8 mouse cellular contexts compared by ENCODE assay signal in genomic region chr10:118804574-118804973, GRCm38 (mm10).
DNase-seq lines count a peak whose midpoint lies in the region; ATAC-seq and TF ChIP-seq lines count a peak whose summit lies in the region.
"Had no signal": no experiment of that assay in that cellular context is flagged by ENCODE, and none has a peak within 500 bp of the region (broad histone marks: within the 10 kb centered on the region; RNA-seq: fewer than 3 reads in every experiment).

No protein-coding gene starts in this region.

- H3K9ac ChIP-seq in heart, embryonic 16.5 days (ENCODE audit: low read length): peak overlapping the region; percentile 47
- no peak overlapping the region for H3K9ac ChIP-seq in liver, adult 2 months (ENCODE audit: low read depth, low read length)
- H3K9ac ChIP-seq in forebrain, embryonic 15.5 days (replicated peaks): no peak overlapping the region
- H3K9ac ChIP-seq: limb, embryonic 15.5 days had no signal

- peak overlapping the region; percentile 30; the same call in 1 of the 2 replicates for H3K4me2 ChIP-seq in heart, embryonic 16.5 days (ENCODE audit: low read depth, low read length)
- no peak overlapping the region for H3K4me2 ChIP-seq in forebrain, embryonic 15.5 days (replicated peaks)
- H3K4me2 ChIP-seq: limb, embryonic 15.5 days had no signal

- TF ChIP-seq CTCF in liver, adult 2 months (IDR thresholded peaks at IDR 0.05; ENCODE audit: low read depth, low read length): no peak

- H3K9me3 ChIP-seq in heart, embryonic 16.5 days (replicated peaks; ENCODE audit: control insufficient read depth, low read length): no peaks in the 10 kb centered on the region
- H3K9me3 ChIP-seq in forebrain, embryonic 15.5 days: no peaks in the 10 kb centered on the region
- H3K9me3 ChIP-seq: limb, embryonic 15.5 days had no signal

- 27% methylated on average over 5 of the region's 5 CpGs for WGBS in heart, embryonic 16.5 days
- WGBS in liver, adult 2 months: 21% methylated on average over 5 of the region's 5 CpGs
- 65% methylated on average over 5 of the region's 5 CpGs for WGBS in forebrain, embryonic 15.5 days

- TF ChIP-seq POLR2A in liver, adult 2 months (IDR thresholded peaks at IDR 0.05; ENCODE audit: extremely low read depth, insufficient read depth, low read length): no peak

- no peak for ATAC-seq in heart, embryonic 16.5 days (replicated peaks; ENCODE audit: extremely low read depth, insufficient read depth, low FRiP score)
- ATAC-seq in neutrophil, adult 5-6 weeks (ENCODE audit: extremely low read depth, insufficient number of reproducible peaks, low FRiP score, poor library complexity, severe bottlenecking): peak; percentile 92
- ATAC-seq in forebrain, embryonic 15.5 days (replicated peaks): no peak

- H3K27ac ChIP-seq in heart, embryonic 16.5 days (ENCODE audit: low read length): 0 out of 2 replicates have a peak overlapping the region, but pooled peaks have one; percentile 15
- no peak overlapping the region for H3K27ac ChIP-seq in liver, adult 2 months (replicated peaks; ENCODE audit: insufficient read depth, low read depth, low read length)
- no peak overlapping the region for H3K27ac ChIP-seq in forebrain, embryonic 15.5 days (replicated peaks)
- H3K27ac ChIP-seq: limb, embryonic 15.5 days had no signal

- peaks cover 17% of the 10 kb centered on the region for H3K4me1 ChIP-seq in heart, embryonic 16.5 days (ENCODE audit: control insufficient read depth, insufficient read depth, low read length)
- peaks cover 6% of the 10 kb centered on the region; the same call in 1 of the 2 replicates for H3K4me1 ChIP-seq in liver, adult 2 months (ENCODE audit: control insufficient read depth, insufficient read depth, low read length)
- no peaks in the 10 kb centered on the region for H3K4me1 ChIP-seq in forebrain, embryonic 15.5 days

- H3K4me3 ChIP-seq in heart, embryonic 16.5 days (ENCODE audit: low read length): no peak overlapping the region
- no peak overlapping the region for H3K4me3 ChIP-seq in liver, adult 2 months (ENCODE audit: insufficient read depth, low read depth, low read length)
- no peak overlapping the region for H3K4me3 ChIP-seq in forebrain, embryonic 15.5 days
- H3K4me3 ChIP-seq: limb, embryonic 15.5 days had no signal

- no peaks in the 10 kb centered on the region for H3K27me3 ChIP-seq in heart, embryonic 16.5 days (ENCODE audit: control insufficient read depth, insufficient read depth, low read length)
- no peaks in the 10 kb centered on the region for H3K27me3 ChIP-seq in liver, adult 2 months (ENCODE audit: control insufficient read depth, insufficient read depth, low read length)
- H3K27me3 ChIP-seq in forebrain, embryonic 15.5 days: no peaks in the 10 kb centered on the region
- H3K27me3 ChIP-seq: limb, embryonic 15.5 days had no signal

- no peaks in the 10 kb centered on the region for H3K79me2 ChIP-seq in liver, adult 2 months (ENCODE audit: control insufficient read depth, insufficient read depth, low read length)

- DNase-seq in adrenal gland, postnatal 25 days: peak; percentile 8
- peak; percentile 51 for DNase-seq in liver, adult 2 months (ENCODE audit: extremely low read depth, low read depth, low spot score)
- DNase-seq in right cerebral cortex, adult 2 months (ENCODE audit: low spot score in 2 of 2): no peak
- DNase-seq in left cerebral cortex, postnatal 36 days (ENCODE audit: low spot score in 2 of 2): no peak

- intact Hi-C loops in left cerebral cortex, postnatal 36 days (cut with DNase I): no loop called here

- H3K36me3 ChIP-seq in heart, embryonic 16.5 days (ENCODE audit: control insufficient read depth, insufficient read depth): no peaks in the 10 kb centered on the region
- H3K36me3 ChIP-seq in liver, adult 2 months (ENCODE audit: control insufficient read depth, insufficient read depth, low read length): no peaks in the 10 kb centered on the region
- no peaks in the 10 kb centered on the region for H3K36me3 ChIP-seq in forebrain, embryonic 15.5 days
- H3K36me3 ChIP-seq: limb, embryonic 15.5 days had no signal

Comparison
In these comparisons a context has a peak if more than half of its experiments do, and no peak if none do; other contexts are left out.
1. DNase-seq: peak in adrenal gland, postnatal 25 days (single experiment) and liver, adult 2 months (single experiment); none in right cerebral cortex, adult 2 months (0 of 2) and left cerebral cortex, postnatal 36 days (0 of 2).